Mouse (Mus musculus): ENCODE data around the gene Flnb. TPM values are rescaled to one million over a fixed set of nuclear protein-coding genes. Genes with fewer than 3 reads are reported as not detected.

Flnb gene
- polyA plus RNA-seq, 1 experiment from 2014 or later, result 14.7 TPM

- DNase-seq (ENCODE audit: low spot score) (no peak), ATAC-seq (replicated peaks; ENCODE audit: insufficient number of reproducible peaks, low FRiP score, low TSS enrichment, low read depth) (no peak)
- Histone ChIP-seq H3K27ac (replicated peaks; ENCODE audit: low read depth, low read length) (no peak overlapping the region), H3K4me3 (ENCODE audit: low read depth, low read length) (no peak overlapping the region), H3K9me3 (replicated peaks; ENCODE audit: control insufficient read depth, low read length) (no peaks in the 10 kb centered on the region), H3K4me1 (ENCODE audit: control insufficient read depth, insufficient read depth, low read length) (no peaks in the 10 kb centered on the region), H3K27me3 (ENCODE audit: control insufficient read depth, insufficient read depth, low read length) (no peaks in the 10 kb centered on the region), H3K36me3 (replicated peaks; ENCODE audit: control insufficient read depth, insufficient read depth, low read depth, low read length) (no peaks in the 10 kb centered on the region), H3K4me2 (ENCODE audit: low read depth, low read length) (no peak overlapping the region), H3K9ac (replicated peaks; ENCODE audit: low read length) (no peak overlapping the region)
- WGBS, result 91% methylated on average over 7 of the region's 7 CpGs
Observed at GRCm38 (mm10) chr14:7867224-7867623, 49.5 kb downstream of the Flnb start.

- Histone ChIP-seq H3K36me3 (replicated peaks; ENCODE audit: control insufficient read depth, insufficient read depth, low read depth, low read length) (no peaks in the 10 kb centered on the region), H3K9ac (replicated peaks; ENCODE audit: low read length) (no peak overlapping the region), H3K4me2 (ENCODE audit: low read depth, low read length) (no peak overlapping the region), H3K27ac (replicated peaks; ENCODE audit: low read depth, low read length) (no peak overlapping the region), H3K4me1 (ENCODE audit: control insufficient read depth, insufficient read depth, low read length) (no peaks in the 10 kb centered on the region), H3K9me3 (replicated peaks; ENCODE audit: control insufficient read depth, low read length) (no peaks in the 10 kb centered on the region), H3K4me3 (ENCODE audit: low read depth, low read length) (no peak overlapping the region), H3K27me3 (ENCODE audit: control insufficient read depth, insufficient read depth, low read length) (no peaks in the 10 kb centered on the region)
- WGBS, result 61% methylated on average over 3 of the region's 3 CpGs
- ATAC-seq (replicated peaks; ENCODE audit: insufficient number of reproducible peaks, low FRiP score, low TSS enrichment, low read depth), result no peak
- no peak for DNase-seq (ENCODE audit: low spot score)
Observed at GRCm38 (mm10) chr14:7867841-7868240, 50.1 kb downstream of the Flnb start.

GRCm38 (mm10) chr14:7869796-7870195, 52.0 kb downstream of the Flnb start:
- H3K36me3 ChIP-seq (replicated peaks; ENCODE audit: control insufficient read depth, insufficient read depth, low read depth, low read length), result no peaks in the 10 kb centered on the region
- no peak overlapping the region for H3K9ac ChIP-seq (replicated peaks; ENCODE audit: low read length)
- no peaks in the 10 kb centered on the region for H3K9me3 ChIP-seq (replicated peaks; ENCODE audit: control insufficient read depth, low read length)
- DNase-seq (ENCODE audit: low spot score) (no peak), ATAC-seq (replicated peaks; ENCODE audit: insufficient number of reproducible peaks, low FRiP score, low TSS enrichment, low read depth) (no peak)
- H3K27me3 ChIP-seq (ENCODE audit: control insufficient read depth, insufficient read depth, low read length), result no peaks in the 10 kb centered on the region
- no peak overlapping the region for H3K4me3 ChIP-seq (ENCODE audit: low read depth, low read length)
- no peak overlapping the region for H3K27ac ChIP-seq (replicated peaks; ENCODE audit: low read depth, low read length)
- WGBS, result 90% methylated on average over 6 of the region's 6 CpGs
- no peak overlapping the region for H3K4me2 ChIP-seq (ENCODE audit: low read depth, low read length)
- H3K4me1 ChIP-seq (ENCODE audit: control insufficient read depth, insufficient read depth, low read length), result no peaks in the 10 kb centered on the region

- ATAC-seq (replicated peaks; ENCODE audit: insufficient number of reproducible peaks, low FRiP score, low TSS enrichment, low read depth), result no peak
- H3K4me1 ChIP-seq (ENCODE audit: control insufficient read depth, insufficient read depth, low read length), result no peaks in the 10 kb centered on the region
- H3K36me3 ChIP-seq (replicated peaks; ENCODE audit: control insufficient read depth, insufficient read depth, low read depth, low read length), result no peaks in the 10 kb centered on the region
- H3K27ac ChIP-seq (replicated peaks; ENCODE audit: low read depth, low read length), result no peak overlapping the region
- DNase-seq (ENCODE audit: low spot score), result no peak
- H3K9ac ChIP-seq (replicated peaks; ENCODE audit: low read length), result no peak overlapping the region
- 79% methylated on average over 2 of the region's 2 CpGs for WGBS
- no peaks in the 10 kb centered on the region for H3K27me3 ChIP-seq (ENCODE audit: control insufficient read depth, insufficient read depth, low read length)
- no peaks in the 10 kb centered on the region for H3K9me3 ChIP-seq (replicated peaks; ENCODE audit: control insufficient read depth, low read length)
- H3K4me2 ChIP-seq (ENCODE audit: low read depth, low read length), result no peak overlapping the region
- H3K4me3 ChIP-seq (ENCODE audit: low read depth, low read length), result no peak overlapping the region
Observed at GRCm38 (mm10) chr14:7873552-7873951, 55.8 kb downstream of the Flnb start.

- Histone ChIP-seq H3K27me3 (ENCODE audit: control insufficient read depth, insufficient read depth, low read length) (no peaks in the 10 kb centered on the region), H3K4me3 (ENCODE audit: low read depth, low read length) (no peak overlapping the region), H3K9ac (replicated peaks; ENCODE audit: low read length) (no peak overlapping the region), H3K27ac (replicated peaks; ENCODE audit: low read depth, low read length) (no peak overlapping the region), H3K4me1 (ENCODE audit: control insufficient read depth, insufficient read depth, low read length) (no peaks in the 10 kb centered on the region), H3K36me3 (replicated peaks; ENCODE audit: control insufficient read depth, insufficient read depth, low read depth, low read length) (no peaks in the 10 kb centered on the region), H3K4me2 (ENCODE audit: low read depth, low read length) (no peak overlapping the region), H3K9me3 (replicated peaks; ENCODE audit: control insufficient read depth, low read length) (no peaks in the 10 kb centered on the region)
- WGBS, result 89% methylated on average over 4 of the region's 4 CpGs
- ATAC-seq (replicated peaks; ENCODE audit: insufficient number of reproducible peaks, low FRiP score, low TSS enrichment, low read depth) (no peak), DNase-seq (ENCODE audit: low spot score) (no peak)
Observed at GRCm38 (mm10) chr14:7874495-7874894, 56.7 kb downstream of the Flnb start.

GRCm38 (mm10) chr14:7877957-7878356, 60.2 kb downstream of the Flnb start:
- ATAC-seq (replicated peaks; ENCODE audit: insufficient number of reproducible peaks, low FRiP score, low TSS enrichment, low read depth), result no peak
- Histone ChIP-seq H3K4me3 (ENCODE audit: low read depth, low read length) (no peak overlapping the region), H3K27me3 (ENCODE audit: control insufficient read depth, insufficient read depth, low read length) (no peaks in the 10 kb centered on the region), H3K9me3 (replicated peaks; ENCODE audit: control insufficient read depth, low read length) (no peaks in the 10 kb centered on the region), H3K9ac (replicated peaks; ENCODE audit: low read length) (no peak overlapping the region), H3K27ac (replicated peaks; ENCODE audit: low read depth, low read length) (no peak overlapping the region), H3K36me3 (replicated peaks; ENCODE audit: control insufficient read depth, insufficient read depth, low read depth, low read length) (no peaks in the 10 kb centered on the region), H3K4me2 (ENCODE audit: low read depth, low read length) (no peak overlapping the region), H3K4me1 (ENCODE audit: control insufficient read depth, insufficient read depth, low read length) (no peaks in the 10 kb centered on the region)
- no peak for DNase-seq (ENCODE audit: low spot score)
- WGBS, result 75% methylated on average over 2 of the region's 2 CpGs

- Histone ChIP-seq H3K4me3 (ENCODE audit: low read depth, low read length) (no peak overlapping the region), H3K9me3 (replicated peaks; ENCODE audit: control insufficient read depth, low read length) (no peaks in the 10 kb centered on the region), H3K4me2 (ENCODE audit: low read depth, low read length) (no peak overlapping the region), H3K27ac (replicated peaks; ENCODE audit: low read depth, low read length) (no peak overlapping the region), H3K4me1 (ENCODE audit: control insufficient read depth, insufficient read depth, low read length) (no peaks in the 10 kb centered on the region), H3K9ac (replicated peaks; ENCODE audit: low read length) (no peak overlapping the region), H3K27me3 (ENCODE audit: control insufficient read depth, insufficient read depth, low read length) (no peaks in the 10 kb centered on the region), H3K36me3 (replicated peaks; ENCODE audit: control insufficient read depth, insufficient read depth, low read depth, low read length) (no peaks in the 10 kb centered on the region; the same call in 1 of the 2 replicates)
- ATAC-seq (replicated peaks; ENCODE audit: insufficient number of reproducible peaks, low FRiP score, low TSS enrichment, low read depth) (no peak), DNase-seq (ENCODE audit: low spot score) (no peak)
- 91% methylated on average over 6 of the region's 6 CpGs for whole genome bisulfite sequencing
Observed at GRCm38 (mm10) chr14:7880389-7880788, 62.6 kb downstream of the Flnb start.

- no peak overlapping the region for H3K4me3 ChIP-seq (ENCODE audit: low read depth, low read length)
- no peak overlapping the region for H3K9ac ChIP-seq (replicated peaks; ENCODE audit: low read length)
- H3K4me2 ChIP-seq (ENCODE audit: low read depth, low read length), result no peak overlapping the region
- no peaks in the 10 kb centered on the region for H3K9me3 ChIP-seq (replicated peaks; ENCODE audit: control insufficient read depth, low read length)
- no peaks in the 10 kb centered on the region for H3K4me1 ChIP-seq (ENCODE audit: control insufficient read depth, insufficient read depth, low read length)
- DNase-seq (ENCODE audit: low spot score) (no peak), ATAC-seq (replicated peaks; ENCODE audit: insufficient number of reproducible peaks, low FRiP score, low TSS enrichment, low read depth) (no peak)
- H3K27ac ChIP-seq (replicated peaks; ENCODE audit: low read depth, low read length), result no peak overlapping the region
- 92% methylated on average over 11 of the region's 11 CpGs for WGBS
- no peaks in the 10 kb centered on the region for H3K27me3 ChIP-seq (ENCODE audit: control insufficient read depth, insufficient read depth, low read length)
- H3K36me3 ChIP-seq (replicated peaks; ENCODE audit: control insufficient read depth, insufficient read depth, low read depth, low read length), result no peaks in the 10 kb centered on the region; the same call in 1 of the 2 replicates
Observed at GRCm38 (mm10) chr14:7881533-7881932, 63.8 kb downstream of the Flnb start.

All from embryonic facial prominence, embryonic 11.5 days (tissue).